Mouse (Mus musculus) thymus, postnatal 4 days (tissue): ENCODE measurements at regions not wholly inside any gene's neighbourhood (a gene's known extent, or its start where the extent isn't known, plus 50 kb on each side); places are given as distances from the start of the nearest gene placed in this dataset.
"Not testable (repeated sequence)": the region's sequence is repeated elsewhere in the genome, so short reads cannot be mapped to it uniquely, and the experiment has no call there.

Experiments used
- DNase-seq: peaks from one replicate; pipeline ENCODE4 v3.0.0; 2021

GRCm38 (mm10) chr10:120284785-120285184 is 57.9 kb downstream of the Llph start:
- DNase-seq: no peak

GRCm38 (mm10) chr10:120291912-120292311 is 65.0 kb downstream of the Llph start:
- DNase-seq: no peak

GRCm38 (mm10) chr10:120293381-120293780 is 66.5 kb downstream of the Llph start:
- not testable (repeated sequence) for DNase-seq

GRCm38 (mm10) chr10:120294487-120294886 is 67.6 kb downstream of the Llph start:
- DNase-seq: no peak

GRCm38 (mm10) chr10:120297311-120297710 is 70.4 kb downstream of the Llph start:
- DNase-seq: no peak

GRCm38 (mm10) chr10:120298293-120298927 is 71.5 kb downstream of the Llph start:
- DNase-seq: no peak

- peak; percentile 68 for DNase-seq
Observed at GRCm38 (mm10) chr10:120306010-120306409, 79.1 kb downstream of the Llph start.

- DNase-seq: no peak
Observed at GRCm38 (mm10) chr10:120308681-120309080, 81.8 kb downstream of the Llph start.
